13 mouse cellular contexts compared by ENCODE assay signal in genomic region chr15:10833866-10834571, GRCm38 (mm10).
DNase-seq lines count a peak whose midpoint lies in the region; ATAC-seq and TF ChIP-seq lines count a peak whose summit lies in the region.
"Had no signal": no experiment of that assay in that cellular context is flagged by ENCODE, and none has a peak within 500 bp of the region (broad histone marks: within the 10 kb centered on the region; RNA-seq: fewer than 3 reads in every experiment).

No protein-coding gene starts in this region.

- H3K4me3 ChIP-seq in heart, embryonic 11.5 days (ENCODE audit: low read depth, low read length) = no peak overlapping the region
- H3K4me3 ChIP-seq in kidney, adult 2 months (ENCODE audit: insufficient read depth, low read depth, low read length) = peak overlapping the region; percentile 28; the same call in 1 of the 2 replicates
- no peak overlapping the region for H3K4me3 ChIP-seq in liver, embryonic 13.5 days (replicated peaks)
- H3K4me3 ChIP-seq: heart, adult 2 months; limb, embryonic 12.5 days; midbrain, embryonic 12.5 days; neural tube, embryonic 13.5 days had no signal

- no peaks in the 10 kb centered on the region for H3K36me3 ChIP-seq in heart, embryonic 11.5 days (ENCODE audit: control insufficient read depth, insufficient read depth, low read length)
- no peaks in the 10 kb centered on the region for H3K36me3 ChIP-seq in kidney, adult 2 months (ENCODE audit: control insufficient read depth, insufficient read depth, low read length)
- no peaks in the 10 kb centered on the region for H3K36me3 ChIP-seq in liver, embryonic 13.5 days
- H3K36me3 ChIP-seq: G1E; limb, embryonic 12.5 days; midbrain, embryonic 12.5 days; neural tube, embryonic 13.5 days had no signal

- H3K9me3 ChIP-seq in heart, embryonic 11.5 days (replicated peaks; ENCODE audit: control insufficient read depth, low read length) = no peaks in the 10 kb centered on the region
- no peaks in the 10 kb centered on the region for H3K9me3 ChIP-seq in liver, embryonic 13.5 days (replicated peaks)
- H3K9me3 ChIP-seq: G1E; limb, embryonic 12.5 days; midbrain, embryonic 12.5 days; neural tube, embryonic 13.5 days had no signal

- ATAC-seq in heart, embryonic 11.5 days (replicated peaks; ENCODE audit: insufficient number of reproducible peaks, low FRiP score, low TSS enrichment) = no peak
- ATAC-seq in liver, embryonic 13.5 days (ENCODE audit: low read depth) = peak; percentile 65

- WGBS in heart, embryonic 11.5 days (ENCODE audit: insufficient replicate concordance) = 60% methylated on average over 7 of the region's 7 CpGs
- 27% methylated on average over 7 of the region's 7 CpGs for WGBS in kidney, adult 2 months
- WGBS in liver, embryonic 13.5 days (ENCODE audit: insufficient replicate concordance) = 65% methylated on average over 7 of the region's 7 CpGs

- DNase-seq in heart, adult 18-20 months = peak; percentile 29 to 37
- peak; percentile 20 for DNase-seq in 3T3-L1 (ENCODE audit: low read depth, low spot score)
- peak; percentile 83 for DNase-seq in kidney, adult 2 months
- DNase-seq in liver, embryonic 13.5 days = no peak
- no peak for DNase-seq in cerebellum, adult 18-20 months
- DNase-seq in thymus, adult 18-20 months = no peak
- no peak for DNase-seq in right cerebral cortex, postnatal 14 days

- H3K4me1 ChIP-seq in heart, embryonic 11.5 days (ENCODE audit: control insufficient read depth, insufficient read depth, low read length) = peaks cover 9% of the 10 kb centered on the region
- peaks cover 12% of the 10 kb centered on the region; the same call in 1 of the 2 replicates for H3K4me1 ChIP-seq in kidney, adult 2 months (ENCODE audit: control insufficient read depth, insufficient read depth, low read length)
- 0 out of 2 replicates have a peak, but pooled peaks cover 3% of the 10 kb centered on the region for H3K4me1 ChIP-seq in liver, embryonic 13.5 days (replicated peaks)
- H3K4me1 ChIP-seq: midbrain, embryonic 12.5 days; neural tube, embryonic 13.5 days had no signal

- no peak for TF ChIP-seq CTCF in kidney, adult 2 months (conservative IDR thresholded peaks at IDR 0.05; ENCODE audit: insufficient read depth, insufficient read length, low read depth, low read length)

- no peak overlapping the region for H3K4me2 ChIP-seq in heart, embryonic 11.5 days
- H3K4me2 ChIP-seq in liver, embryonic 13.5 days = no peak overlapping the region
- H3K4me2 ChIP-seq: limb, embryonic 12.5 days; midbrain, embryonic 12.5 days; neural tube, embryonic 13.5 days had no signal

- no peaks in the 10 kb centered on the region for H3K27me3 ChIP-seq in heart, embryonic 11.5 days (ENCODE audit: control insufficient read depth, insufficient read depth, low read length)
- no peaks in the 10 kb centered on the region for H3K27me3 ChIP-seq in kidney, adult 2 months (replicated peaks; ENCODE audit: control insufficient read depth, insufficient read depth, low read length)
- H3K27me3 ChIP-seq in liver, embryonic 13.5 days = no peaks in the 10 kb centered on the region
- H3K27me3 ChIP-seq: limb, embryonic 12.5 days; midbrain, embryonic 12.5 days; neural tube, embryonic 13.5 days had no signal

- no peak overlapping the region for H3K9ac ChIP-seq in heart, embryonic 11.5 days (ENCODE audit: low read depth, low read length)
- no peak overlapping the region for H3K9ac ChIP-seq in liver, embryonic 13.5 days
- H3K9ac ChIP-seq: limb, embryonic 12.5 days; midbrain, embryonic 12.5 days; neural tube, embryonic 13.5 days had no signal

- no peak overlapping the region for H3K27ac ChIP-seq in heart, embryonic 11.5 days (ENCODE audit: low read depth, low read length)
- H3K27ac ChIP-seq in kidney, adult 2 months (ENCODE audit: insufficient read depth, low read depth, low read length) = peak overlapping the region; percentile 100
- 0 out of 2 replicates have a peak overlapping the region, but pooled peaks have one; percentile 34 for H3K27ac ChIP-seq in liver, embryonic 13.5 days
- H3K27ac ChIP-seq: heart, adult 2 months; limb, embryonic 12.5 days; midbrain, embryonic 12.5 days; neural tube, embryonic 13.5 days had no signal

- TF ChIP-seq POLR2A in kidney, adult 2 months (IDR thresholded peaks at IDR 0.05; ENCODE audit: low read depth, low read length) = no peak

Comparison
In these comparisons a context has a peak if more than half of its experiments do, and no peak if none do; other contexts are left out.
1. DNase-seq: peak in heart, adult 18-20 months (2 of 2), 3T3-L1 (single experiment) and kidney, adult 2 months (single experiment); none in liver, embryonic 13.5 days (single experiment), cerebellum, adult 18-20 months (0 of 2), thymus, adult 18-20 months (0 of 2) and right cerebral cortex, postnatal 14 days (single experiment).